Mouse (Mus musculus) liver, embryonic 11.5 days (tissue): ENCODE results near the gene Taf9. TPM values are rescaled to one million over a fixed set of nuclear protein-coding genes. Genes with fewer than 3 reads are reported as not detected.

Source experiments
- ATAC-seq: fragments of 200-750 bp; cut with Nextera tagmentation; replicated peaks from 2 replicates; pipeline ENCODE4 v1.8.0; 2017; ENCODE audit warnings: moderate number of reproducible peaks, mild to moderate bottlenecking, moderate TSS enrichment, moderate library complexity; ENCODE audit not compliant: low FRiP score
- DNase-seq: peaks from one replicate; pipeline ENCODE4 v3.0.0-alpha.2; 2017; ENCODE audit warnings: low spot score
- H3K27ac ChIP-seq: fragments of 300-500 bp; sonication (generic); 2 replicates; pipeline ENCODE4 v1.5.1; 2014; ENCODE audit warnings: mild to moderate bottlenecking, low read depth, low read length, control low read depth
- H3K27me3 ChIP-seq: fragments of 300-500 bp; sonication (generic); replicated peaks from 2 replicates; pipeline ENCODE4 v1.6.1; 2014; ENCODE audit warnings: low read length, mixed read lengths; ENCODE audit not compliant: control insufficient read depth, insufficient read depth
- H3K36me3 ChIP-seq: fragments of 300-500 bp; sonication (generic); 2 replicates; pipeline ENCODE4 v1.6.1; 2014; ENCODE audit warnings: mild to moderate bottlenecking, low read length, moderate library complexity, mixed read lengths; ENCODE audit not compliant: control insufficient read depth, insufficient read depth
- H3K4me1 ChIP-seq: fragments of 300-500 bp; sonication (generic); replicated peaks from 2 replicates; pipeline ENCODE4 v1.6.1; 2014; ENCODE audit warnings: low read length, mixed read lengths; ENCODE audit not compliant: control insufficient read depth, insufficient read depth
- H3K4me2 ChIP-seq: fragments of 300-500 bp; sonication (generic); 2 replicates; pipeline ENCODE4 v1.6.1; 2014; ENCODE audit warnings: mild to moderate bottlenecking, control low read depth, moderate library complexity
- H3K4me3 ChIP-seq: fragments of 300-500 bp; sonication (generic); 2 replicates; pipeline ENCODE4 v1.5.1; 2014; ENCODE audit warnings: low read depth, low read length, control low read depth
- H3K9ac ChIP-seq: fragments of 300-500 bp; sonication (generic); 2 replicates; pipeline ENCODE4 v1.6.1; 2014; ENCODE audit warnings: low read depth, low read length, control low read depth
- H3K9me3 ChIP-seq: fragments of 300-500 bp; sonication (generic); 2 replicates; pipeline ENCODE4 v1.6.1; 2016; ENCODE audit warnings: low read length, inconsistent platforms, mixed read lengths; ENCODE audit not compliant: control insufficient read depth
- WGBS: fragments of 180-500 bp; shearing (Covaris S2); extraction: QIAGEN DNeasy Blood & Tissue Kit; methylation state at CpG from one replicate; pipeline ENCODE4 v1.1.7; 2014; 5-methylcytosine and 5-hydroxymethylcytosine counted together
- polyA plus RNA-seq: library from polyadenylated mRNA; unstranded; fragments of >200 nt; fragmentation: Nextera tagmentation; extraction: Ambion mirVana; gene quantifications from 2 replicates; pipeline ENCODE4 v1.2.1, GENCODE M21; 2014

Gene Taf9
- polyA plus RNA-seq, 1 experiment from 2014 or later: 26.0 TPM

GRCm38 (mm10) chr13:100684355-100684754 lies 33.0 kb downstream of the Taf9 start:
- WGBS: 49% methylated on average over 2 of the region's 2 CpGs
- H3K4me2 ChIP-seq: no peak overlapping the region

GRCm38 (mm10) chr13:100687513-100687912 lies 36.1 kb downstream of the Taf9 start:
- ATAC-seq: no peak
- Histone ChIP-seq H3K9me3 (no peaks in the 10 kb centered on the region), H3K36me3 (no peaks in the 10 kb centered on the region), H3K27me3 (no peaks in the 10 kb centered on the region), H3K9ac (no peak overlapping the region), H3K4me3 (no peak overlapping the region), H3K27ac (no peak overlapping the region), H3K4me1 (no peaks in the 10 kb centered on the region), H3K4me2 (no peak overlapping the region)
- WGBS: 64% methylated on average over 7 of the region's 7 CpGs
- no peak for DNase-seq

More at GRCm38 (mm10) chr13:100684355-100684754, 33.0 kb downstream of the Taf9 start:
- Histone ChIP-seq H3K36me3 (no peaks in the 10 kb centered on the region), H3K27me3 (no peaks in the 10 kb centered on the region), H3K9ac (no peak overlapping the region), H3K27ac (no peak overlapping the region), H3K4me3 (no peak overlapping the region), H3K4me1 (no peaks in the 10 kb centered on the region), H3K9me3 (no peaks in the 10 kb centered on the region)
- ATAC-seq (no peak), DNase-seq (no peak)

- Histone ChIP-seq H3K36me3 (peaks cover 11% of the 10 kb centered on the region; the same call in 1 of the 2 replicates), H3K4me1 (no peaks in the 10 kb centered on the region), H3K27me3 (no peaks in the 10 kb centered on the region), H3K9me3 (no peaks in the 10 kb centered on the region), H3K9ac (no peak overlapping the region), H3K27ac (no peak overlapping the region), H3K4me3 (no peak overlapping the region), H3K4me2 (no peak overlapping the region)
- ATAC-seq (no peak), DNase-seq (no peak)
- 75% methylated on average over 3 of the region's 3 CpGs for WGBS
Observed at GRCm38 (mm10) chr13:100697541-100697940, 46.2 kb downstream of the Taf9 start.

GRCm38 (mm10) chr13:100698866-100699265 lies 47.5 kb downstream of the Taf9 start:
- Histone ChIP-seq H3K27me3 (no peaks in the 10 kb centered on the region), H3K9ac (no peak overlapping the region), H3K4me1 (no peaks in the 10 kb centered on the region), H3K36me3 (peaks cover 22% of the 10 kb centered on the region), H3K4me2 (no peak overlapping the region), H3K4me3 (no peak overlapping the region), H3K27ac (no peak overlapping the region), H3K9me3 (no peaks in the 10 kb centered on the region)
- 95% methylated on average over 10 of the region's 10 CpGs for WGBS
- DNase-seq (no peak), ATAC-seq (no peak)

- ATAC-seq: no peak; the same call in 1 of the 2 replicates
- H3K36me3 ChIP-seq: peaks cover 52% of the 10 kb centered on the region
Observed at GRCm38 (mm10) chr13:100703468-100703867, 52.1 kb downstream of the Taf9 start.

More at GRCm38 (mm10) chr13:100703468-100703867, 52.1 kb downstream of the Taf9 start:
- WGBS: 93% methylated on average over 2 of the region's 2 CpGs
- Histone ChIP-seq H3K27me3 (no peaks in the 10 kb centered on the region), H3K9me3 (no peaks in the 10 kb centered on the region), H3K4me1 (no peaks in the 10 kb centered on the region), H3K4me3 (no peak overlapping the region), H3K4me2 (no peak overlapping the region), H3K27ac (no peak overlapping the region), H3K9ac (no peak overlapping the region)
- no peak for DNase-seq

Other genes starting within 250 kb of the Taf9 start
- gene Naip1, start 198.7 kb upstream of the Taf9 start, polyA plus RNA-seq: not detected in 2 replicates
- 83.2 and 86.6 TPM in 2 replicates for gene Gtf2h2, start 159.0 kb upstream of the Taf9 start, polyA plus RNA-seq
- gene Ocln, start 98.9 kb upstream of the Taf9 start, polyA plus RNA-seq: 8.5 and 9.4 TPM in 2 replicates
- gene Marveld2, start 34.6 kb upstream of the Taf9 start, polyA plus RNA-seq: 9.1 and 9.5 TPM in 2 replicates
- 328 and 349 TPM in 2 replicates for gene Ak6, start 600 bp upstream of the Taf9 start, polyA plus RNA-seq
- 32.1 and 33.5 TPM in 2 replicates for gene Rad17, start 528 bp upstream of the Taf9 start, polyA plus RNA-seq
- 8.1 and 8.8 TPM in 2 replicates for gene Ccdc125, start 18.1 kb downstream of the Taf9 start, polyA plus RNA-seq
- gene Cdk7, start 79.4 kb downstream of the Taf9 start, polyA plus RNA-seq: 92.0 and 97.2 TPM in 2 replicates
- 238 and 241 TPM in 2 replicates for gene Mrps36, start 93.1 kb downstream of the Taf9 start, polyA plus RNA-seq
- gene Cenph, start 124.3 kb downstream of the Taf9 start, polyA plus RNA-seq: 73.0 and 77.5 TPM in 2 replicates
- 343 and 384 TPM in 2 replicates for gene Ccnb1, start 135.0 kb downstream of the Taf9 start, polyA plus RNA-seq
- 56.2 and 61.6 TPM in 2 replicates for gene Slc30a5, start 181.8 kb downstream of the Taf9 start, polyA plus RNA-seq